Mouse (Mus musculus): Measurements from ENCODE around the gene Pm20d1.

Pm20d1 gene

DNA sequence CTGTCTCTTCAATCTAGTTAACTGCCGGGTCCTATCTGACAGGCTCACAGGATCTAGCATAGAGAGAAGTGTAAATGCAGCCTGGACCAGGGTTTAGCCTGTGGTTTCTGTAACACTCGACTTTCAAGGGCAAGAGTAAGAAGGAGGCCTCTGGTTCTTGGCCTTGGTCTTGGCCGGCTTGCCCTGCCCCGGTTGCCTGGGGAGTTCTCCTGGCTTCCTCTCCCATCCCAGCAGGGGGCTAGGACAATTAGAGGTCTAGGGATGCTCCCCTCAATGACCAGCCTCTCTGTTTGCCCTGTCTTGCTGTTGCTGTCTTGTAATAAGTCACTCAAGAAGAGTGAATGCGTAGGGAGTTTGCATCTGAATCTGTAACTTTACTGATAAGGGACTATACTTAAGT, 32.1 kb downstream of the Pm20d1 start:
- DNase-seq (ENCODE audit: low spot score) = no peak

GRCm38 (mm10) chr1:131830561-131830960, 33.4 kb downstream of the Pm20d1 start:
- DNase-seq (ENCODE audit: low spot score) = no peak

GRCm38 (mm10) chr1:131830971-131831641, 33.9 kb downstream of the Pm20d1 start:
- no peak for DNase-seq (ENCODE audit: low spot score)

DNA sequence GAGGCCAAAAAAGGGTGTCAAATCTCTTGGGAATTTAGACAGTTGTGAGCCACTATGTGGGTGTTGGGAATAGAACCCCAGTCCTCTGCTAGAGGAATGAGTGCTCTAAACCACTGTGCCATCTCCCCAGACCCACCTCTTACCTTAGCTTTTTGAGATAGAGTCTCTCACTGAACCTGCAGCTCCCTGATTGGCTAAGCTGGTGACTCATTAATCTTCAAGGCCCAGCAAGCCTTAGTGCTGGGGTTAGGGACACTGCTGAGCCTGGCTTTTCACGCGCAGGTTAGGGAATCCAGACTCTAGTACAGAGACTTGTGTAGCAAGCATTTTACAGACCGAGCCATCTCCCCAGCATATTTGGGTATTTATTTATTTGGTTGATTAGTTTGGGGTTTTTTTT, 39.9 kb downstream of the Pm20d1 start:
- DNase-seq (ENCODE audit: low spot score) = no peak

- no peak for DNase-seq (ENCODE audit: low spot score)
These were observed 41.4 kb downstream of the Pm20d1 start for GRCm38 (mm10) chr1:131838542-131838941.

- DNase-seq (ENCODE audit: low spot score) = no peak
These were observed 42.1 kb downstream of the Pm20d1 start for GRCm38 (mm10) chr1:131839279-131839678.

DNA sequence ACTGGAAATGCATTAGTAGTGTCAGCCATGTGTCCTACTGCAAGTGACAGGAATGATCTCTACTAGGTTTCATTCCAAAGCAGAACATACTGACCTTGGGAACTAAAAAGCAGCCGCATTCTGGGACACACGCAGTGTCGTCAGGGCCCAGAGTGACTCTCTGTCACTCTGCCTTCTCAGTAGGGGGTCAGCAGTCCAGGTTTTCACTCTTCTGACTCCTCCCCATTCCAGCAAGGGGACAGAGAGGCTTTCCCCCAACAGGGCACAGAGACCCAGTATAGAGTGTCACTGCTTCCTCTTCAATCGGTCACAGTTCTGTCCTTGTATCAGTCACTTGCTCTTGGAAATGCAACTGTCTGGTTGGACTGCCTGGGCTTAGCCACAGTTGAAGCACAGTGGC, 45.0 kb downstream of the Pm20d1 start:
- DNase-seq (ENCODE audit: low spot score) = no peak

GRCm38 (mm10) chr1:131843758-131844157, 46.6 kb downstream of the Pm20d1 start:
- DNase-seq (ENCODE audit: low spot score) = no peak

GRCm38 (mm10) chr1:131844883-131845282, 47.7 kb downstream of the Pm20d1 start:
- DNase-seq (ENCODE audit: low spot score) = no peak

DNA sequence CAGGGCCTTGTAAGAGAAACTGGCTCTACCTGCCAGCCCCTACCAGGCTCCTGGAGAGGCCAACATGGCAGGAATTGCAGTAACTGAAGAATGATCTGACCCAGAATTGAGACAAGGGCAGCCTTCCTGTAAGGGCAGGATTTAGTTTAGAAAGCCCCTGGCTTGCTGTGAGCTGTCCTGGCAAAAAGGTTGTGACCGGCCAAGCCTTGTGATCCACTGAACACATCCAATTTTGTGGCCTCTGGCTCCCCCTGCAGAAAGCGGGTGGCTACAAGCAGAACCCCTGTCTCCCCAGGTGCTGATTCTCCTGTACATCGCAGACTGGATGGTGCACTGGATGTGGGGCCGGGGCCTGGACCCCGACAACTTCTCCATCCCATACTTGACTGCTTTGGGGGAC, 49.1 kb downstream of the Pm20d1 start:
- DNase-seq (ENCODE audit: low spot score) = peak; percentile 66

- no peak for DNase-seq (ENCODE audit: low spot score)
These were observed 64.6 kb downstream of the Pm20d1 start for GRCm38 (mm10) chr1:131861811-131862210.

DNA sequence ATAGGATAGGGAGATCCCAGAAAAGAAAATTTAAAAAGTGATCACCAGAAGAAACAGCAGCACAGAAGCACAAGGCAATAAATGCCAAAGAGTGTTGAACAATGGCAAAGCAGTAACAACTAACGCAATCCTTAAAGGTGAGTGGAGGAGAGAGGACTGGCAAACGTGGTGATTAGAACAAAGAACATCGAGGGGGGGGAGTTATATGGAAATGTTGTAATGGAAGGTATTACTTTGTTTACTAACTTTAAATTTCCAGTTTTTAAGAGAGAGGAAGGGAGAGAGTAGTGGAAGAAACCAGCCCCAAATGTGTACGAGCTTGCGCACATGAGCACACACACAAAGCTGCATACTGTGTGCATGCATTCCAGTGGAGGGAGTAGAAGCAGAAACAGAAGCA, 68.4 kb downstream of the Pm20d1 start:
- DNase-seq (ENCODE audit: low spot score) = no peak

DNA sequence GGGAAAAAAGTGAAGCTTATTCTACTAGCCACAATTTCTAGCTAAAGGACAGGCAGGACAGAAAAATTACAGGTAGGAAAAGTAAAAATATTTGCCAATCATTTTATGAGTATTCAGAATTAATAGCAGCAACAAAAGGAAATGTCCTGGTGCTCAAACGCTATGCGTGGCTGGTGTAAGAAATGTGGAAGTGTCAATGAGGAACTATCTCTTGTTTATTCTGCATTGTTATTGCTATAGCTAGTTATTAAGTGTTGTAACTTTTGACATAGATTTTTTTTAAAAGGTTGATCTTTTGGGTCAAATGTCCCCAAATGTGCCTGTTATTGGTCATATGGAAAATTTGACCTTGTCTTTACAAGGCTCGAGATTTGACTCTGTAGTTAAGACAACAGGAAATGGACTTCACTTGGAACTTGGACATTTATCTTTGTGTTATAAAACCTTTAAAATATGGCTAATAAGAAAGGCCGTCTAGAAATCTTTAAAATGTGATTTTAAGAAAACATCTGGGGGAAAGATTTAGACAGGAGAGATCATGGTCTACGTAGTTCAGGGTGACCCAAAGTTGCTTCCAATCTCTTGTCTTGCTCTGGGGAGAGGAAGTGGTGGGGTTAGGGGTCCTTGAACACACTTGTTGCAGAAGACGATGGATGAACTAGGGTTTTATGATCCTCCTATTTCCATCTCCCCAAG, 69.3 kb downstream of the Pm20d1 start:
- DNase-seq (ENCODE audit: low spot score) = no peak

- peak; percentile 92 for DNase-seq (ENCODE audit: low spot score)
These were observed 70.1 kb downstream of the Pm20d1 start, which contains the start of gene Rab29 for GRCm38 (mm10) chr1:131867093-131867945. Rab29 (plus strand) TSS chr1:131867224.

DNA sequence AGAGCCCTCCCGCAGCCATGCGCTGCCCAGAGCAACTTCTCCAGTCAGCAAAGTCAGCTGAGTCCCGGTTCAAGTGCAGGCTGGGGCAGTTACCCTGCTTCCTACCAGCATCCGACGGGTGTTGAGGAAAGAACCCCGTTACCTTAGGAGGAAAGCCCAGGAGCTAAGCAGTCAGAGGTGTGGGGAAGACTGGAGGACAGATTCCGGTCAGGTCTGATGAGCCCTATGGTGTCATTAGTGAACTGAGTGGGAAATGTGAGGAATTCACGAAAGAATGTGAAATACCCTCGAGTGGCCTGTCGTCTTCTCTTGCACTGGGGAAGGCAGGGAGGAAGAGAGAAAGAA, 70.7 kb downstream of the Pm20d1 start:
- DNase-seq (ENCODE audit: low spot score) = no peak

- DNase-seq (ENCODE audit: low spot score) = no peak
These were observed 72.4 kb downstream of the Pm20d1 start for GRCm38 (mm10) chr1:131869561-131869960.

All from layer of hippocampus, adult 11-12 months (tissue).